Mouse (Mus musculus): ENCODE results near the gene Gpsm3. TPM values are rescaled to one million over a fixed set of nuclear protein-coding genes. Genes with fewer than 3 reads are reported as not detected.

Gene Gpsm3
- polyA plus RNA-seq, 1 experiment = 1.2 TPM

GRCm38 (mm10) chr17:34587423-34587811 lies 2.2 kb upstream of the Gpsm3 start:
- H3K36me3 ChIP-seq (ENCODE audit: control insufficient read depth, insufficient read depth) = no peaks in the 10 kb centered on the region
- no peaks in the 10 kb centered on the region for H3K79me2 ChIP-seq (ENCODE audit: control insufficient read depth, insufficient read depth)
- H3ac ChIP-seq (ENCODE audit: control insufficient read depth, insufficient read length, low read depth) = peak overlapping the region; percentile 99
- peaks cover 6% of the 10 kb centered on the region for H3K27me3 ChIP-seq (ENCODE audit: control insufficient read depth, insufficient read depth, insufficient read length)
- H3K4me3 ChIP-seq (ENCODE audit: insufficient read depth, poor library complexity, severe bottlenecking) = peak overlapping the region; percentile 49
- H3K79me3 ChIP-seq (ENCODE audit: low read depth) = no peaks in the 10 kb centered on the region
- no peak for TF ChIP-seq MAX (IDR thresholded peaks at IDR 0.05)
- TF ChIP-seq CTCF (IDR thresholded peaks at IDR 0.05; ENCODE audit: control insufficient read depth, insufficient read depth, insufficient read length) = no peak
- TF ChIP-seq FOSL1 (IDR thresholded peaks at IDR 0.05; ENCODE audit: insufficient read depth, low read length, poor library complexity, severe bottlenecking) = no peak
- no peak for TF ChIP-seq MYOD1 (IDR thresholded peaks at IDR 0.05; ENCODE audit: control insufficient read depth, insufficient read length, low read depth)
- no peak for TF ChIP-seq USF1 (IDR thresholded peaks at IDR 0.05; ENCODE audit: low read depth)
- TF ChIP-seq CEBPB (IDR thresholded peaks at IDR 0.05; ENCODE audit: low read depth) = no peak
- no peak for TF ChIP-seq MYOG (IDR thresholded peaks at IDR 0.05; ENCODE audit: control insufficient read depth, extremely low read depth, insufficient read length)

- Histone ChIP-seq H3K27me3 (ENCODE audit: control insufficient read depth, insufficient read depth, insufficient read length) (peaks cover 3% of the 10 kb centered on the region), H3K4me3 (ENCODE audit: insufficient read depth, poor library complexity, severe bottlenecking) (peak overlapping the region; percentile 49), H3K36me3 (ENCODE audit: control insufficient read depth, insufficient read depth) (no peaks in the 10 kb centered on the region), H3K79me3 (ENCODE audit: low read depth) (peaks cover 1% of the 10 kb centered on the region), H3ac (ENCODE audit: control insufficient read depth, insufficient read length, low read depth) (peak overlapping the region; percentile 99), H3K79me2 (ENCODE audit: control insufficient read depth, insufficient read depth) (peaks cover 2% of the 10 kb centered on the region)
- TF ChIP-seq MYOG (IDR thresholded peaks at IDR 0.05; ENCODE audit: control insufficient read depth, extremely low read depth, insufficient read length) (no peak), MAX (IDR thresholded peaks at IDR 0.05) (no peak)
Observed at GRCm38 (mm10) chr17:34587814-34588213, 1.8 kb upstream of the Gpsm3 start.

GRCm38 (mm10) chr17:34588767-34589166 lies 839 bp upstream of the Gpsm3 start:
- H3K4me3 ChIP-seq (ENCODE audit: insufficient read depth, poor library complexity, severe bottlenecking) = no peak overlapping the region
- no peaks in the 10 kb centered on the region for H3K27me3 ChIP-seq (ENCODE audit: control insufficient read depth, insufficient read depth, insufficient read length)
- H3ac ChIP-seq (ENCODE audit: control insufficient read depth, insufficient read length, low read depth) = no peak overlapping the region
- TF ChIP-seq CTCF (IDR thresholded peaks at IDR 0.05; ENCODE audit: control insufficient read depth, insufficient read depth, insufficient read length) = no peak
- no peak for TF ChIP-seq FOSL1 (IDR thresholded peaks at IDR 0.05; ENCODE audit: insufficient read depth, low read length, poor library complexity, severe bottlenecking)
- TF ChIP-seq MYOD1 (IDR thresholded peaks at IDR 0.05; ENCODE audit: control insufficient read depth, insufficient read length, low read depth) = no peak
- TF ChIP-seq CEBPB (IDR thresholded peaks at IDR 0.05; ENCODE audit: low read depth) = no peak
- TF ChIP-seq USF1 (IDR thresholded peaks at IDR 0.05; ENCODE audit: low read depth) = no peak
- no peak for TF ChIP-seq MYOG (IDR thresholded peaks at IDR 0.05; ENCODE audit: control insufficient read depth, extremely low read depth, insufficient read length)
- no peak for TF ChIP-seq MAX (IDR thresholded peaks at IDR 0.05)
- H3K79me3 ChIP-seq (ENCODE audit: low read depth) = peaks cover 2% of the 10 kb centered on the region
- no peaks in the 10 kb centered on the region for H3K36me3 ChIP-seq (ENCODE audit: control insufficient read depth, insufficient read depth)
- peaks cover 9% of the 10 kb centered on the region for H3K79me2 ChIP-seq (ENCODE audit: control insufficient read depth, insufficient read depth)

- no peak overlapping the region for H3ac ChIP-seq (ENCODE audit: control insufficient read depth, insufficient read length, low read depth)
- no peak overlapping the region for H3K4me3 ChIP-seq (ENCODE audit: insufficient read depth, poor library complexity, severe bottlenecking)
- peaks cover 12% of the 10 kb centered on the region for H3K79me2 ChIP-seq (ENCODE audit: control insufficient read depth, insufficient read depth)
- no peaks in the 10 kb centered on the region for H3K36me3 ChIP-seq (ENCODE audit: control insufficient read depth, insufficient read depth)
- no peaks in the 10 kb centered on the region for H3K27me3 ChIP-seq (ENCODE audit: control insufficient read depth, insufficient read depth, insufficient read length)
- no peak for TF ChIP-seq CEBPB (IDR thresholded peaks at IDR 0.05; ENCODE audit: low read depth)
- no peak for TF ChIP-seq MAX (IDR thresholded peaks at IDR 0.05)
- no peak for TF ChIP-seq MYOG (IDR thresholded peaks at IDR 0.05; ENCODE audit: control insufficient read depth, extremely low read depth, insufficient read length)
- TF ChIP-seq FOSL1 (IDR thresholded peaks at IDR 0.05; ENCODE audit: insufficient read depth, low read length, poor library complexity, severe bottlenecking) = no peak
- no peak for TF ChIP-seq USF1 (IDR thresholded peaks at IDR 0.05; ENCODE audit: low read depth)
- TF ChIP-seq CTCF (IDR thresholded peaks at IDR 0.05; ENCODE audit: control insufficient read depth, insufficient read depth, insufficient read length) = no peak
- TF ChIP-seq MYOD1 (IDR thresholded peaks at IDR 0.05; ENCODE audit: control insufficient read depth, insufficient read length, low read depth) = no peak
- peaks cover 2% of the 10 kb centered on the region for H3K79me3 ChIP-seq (ENCODE audit: low read depth)
Observed at GRCm38 (mm10) chr17:34589206-34589605, 400 bp upstream of the Gpsm3 start.

GRCm38 (mm10) chr17:34590154-34590987 lies 765 bp downstream of the Gpsm3 start:
- Histone ChIP-seq H3K79me2 (ENCODE audit: control insufficient read depth, insufficient read depth) (peaks cover 20% of the 10 kb centered on the region), H3ac (ENCODE audit: control insufficient read depth, insufficient read length, low read depth) (no peak overlapping the region), H3K79me3 (ENCODE audit: low read depth) (peaks cover 2% of the 10 kb centered on the region), H3K4me3 (ENCODE audit: insufficient read depth, poor library complexity, severe bottlenecking) (no peak overlapping the region), H3K36me3 (ENCODE audit: control insufficient read depth, insufficient read depth) (peaks cover 7% of the 10 kb centered on the region), H3K27me3 (ENCODE audit: control insufficient read depth, insufficient read depth, insufficient read length) (no peaks in the 10 kb centered on the region)
- TF ChIP-seq MAX (IDR thresholded peaks at IDR 0.05) (no peak), USF1 (IDR thresholded peaks at IDR 0.05; ENCODE audit: low read depth) (no peak), MYOG (IDR thresholded peaks at IDR 0.05; ENCODE audit: control insufficient read depth, extremely low read depth, insufficient read length) (no peak), MYOD1 (IDR thresholded peaks at IDR 0.05; ENCODE audit: control insufficient read depth, insufficient read length, low read depth) (no peak), CEBPB (IDR thresholded peaks at IDR 0.05; ENCODE audit: low read depth) (no peak), FOSL1 (IDR thresholded peaks at IDR 0.05; ENCODE audit: insufficient read depth, low read length, poor library complexity, severe bottlenecking) (no peak)
